Mouse (Mus musculus) kidney, embryonic 16.5 days (tissue): ENCODE results near the gene Rbfox1. TPM values are rescaled to one million over a fixed set of nuclear protein-coding genes. Genes with fewer than 3 reads are reported as not detected.

Experiments
- ATAC-seq: fragments of 200-750 bp; cut with Nextera tagmentation; 2 replicates; pipeline ENCODE4 v1.8.0; 2017; ENCODE audit warnings: moderate TSS enrichment; ENCODE audit not compliant: low FRiP score, low TSS enrichment
- H3K27ac ChIP-seq: fragments of 300-500 bp; sonication (generic); 2 replicates; pipeline ENCODE4 v1.5.1; 2014; ENCODE audit warnings: low read length
- H3K27me3 ChIP-seq: fragments of 300-500 bp; sonication (generic); 2 replicates; pipeline ENCODE4 v1.6.1; 2014; ENCODE audit warnings: low read length, control low read depth, mixed read lengths; ENCODE audit not compliant: insufficient read depth
- H3K36me3 ChIP-seq: fragments of 300-500 bp; sonication (generic); 2 replicates; pipeline ENCODE4 v1.6.1; 2014; ENCODE audit warnings: low read length, control low read depth, mixed read lengths; ENCODE audit not compliant: insufficient read depth
- H3K4me1 ChIP-seq: fragments of 300-500 bp; sonication (generic); 2 replicates; pipeline ENCODE4 v1.6.1; 2014; ENCODE audit warnings: low read length, control low read depth, mixed read lengths; ENCODE audit not compliant: insufficient read depth
- H3K4me2 ChIP-seq: fragments of 300-500 bp; sonication (generic); replicated peaks from 2 replicates; pipeline ENCODE4 v1.6.1; 2014; ENCODE audit warnings: low read depth, low read length
- H3K4me3 ChIP-seq: fragments of 300-500 bp; sonication (generic); 2 replicates; pipeline ENCODE4 v1.5.1; 2014; ENCODE audit warnings: mild to moderate bottlenecking, low read length
- H3K9ac ChIP-seq: fragments of 300-500 bp; sonication (generic); replicated peaks from 2 replicates; pipeline ENCODE4 v1.6.1; 2014; ENCODE audit warnings: low read length
- H3K9me3 ChIP-seq: fragments of 300-500 bp; sonication (generic); 2 replicates; pipeline ENCODE4 v1.6.1; 2016; ENCODE audit warnings: low read length, control low read depth
- WGBS: fragments of 180-500 bp; shearing (Covaris S2); extraction: QIAGEN DNeasy Blood & Tissue Kit; methylation state at CpG from one replicate; pipeline ENCODE4 v1.1.7; 2014; 5-methylcytosine and 5-hydroxymethylcytosine counted together
- polyA plus RNA-seq: library from polyadenylated mRNA; unstranded; fragments of >200 nt; fragmentation: Nextera tagmentation; extraction: Ambion mirVana; gene quantifications from 2 replicates; pipeline ENCODE4 v1.2.1, GENCODE M21; 2015

The Rbfox1 gene
- polyA plus RNA-seq, 1 experiment from 2014 or later, result 5.4 TPM

DNA sequence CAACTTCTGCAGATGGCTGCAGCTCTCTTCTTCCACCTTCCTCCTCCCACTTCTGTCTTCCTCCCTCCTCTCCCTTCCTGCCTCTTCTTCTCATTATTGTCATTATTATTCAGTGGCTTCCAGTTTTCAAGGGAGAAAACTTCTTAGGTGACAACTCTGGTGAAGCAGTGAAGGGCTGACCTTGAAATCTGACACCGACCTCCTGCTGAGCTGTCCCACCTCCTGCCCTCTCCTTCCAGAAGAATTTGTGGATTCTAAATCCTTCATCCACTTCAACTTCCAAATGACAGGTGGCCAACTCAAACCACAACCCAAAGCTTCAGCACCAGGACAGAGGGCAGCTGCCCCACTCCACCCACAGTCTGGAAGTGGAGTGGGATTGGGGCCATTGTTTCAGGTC, 134.2 kb downstream of the Rbfox1 start:
- Histone ChIP-seq H3K9me3 (no peaks in the 10 kb centered on the region), H3K9ac (no peak overlapping the region), H3K36me3 (no peaks in the 10 kb centered on the region), H3K27me3 (no peaks in the 10 kb centered on the region), H3K27ac (no peak overlapping the region), H3K4me1 (no peaks in the 10 kb centered on the region), H3K4me3 (no peak overlapping the region), H3K4me2 (no peak overlapping the region)
- ATAC-seq, result no peak
- 30% methylated on average over 1 of the region's 1 CpGs for WGBS

DNA sequence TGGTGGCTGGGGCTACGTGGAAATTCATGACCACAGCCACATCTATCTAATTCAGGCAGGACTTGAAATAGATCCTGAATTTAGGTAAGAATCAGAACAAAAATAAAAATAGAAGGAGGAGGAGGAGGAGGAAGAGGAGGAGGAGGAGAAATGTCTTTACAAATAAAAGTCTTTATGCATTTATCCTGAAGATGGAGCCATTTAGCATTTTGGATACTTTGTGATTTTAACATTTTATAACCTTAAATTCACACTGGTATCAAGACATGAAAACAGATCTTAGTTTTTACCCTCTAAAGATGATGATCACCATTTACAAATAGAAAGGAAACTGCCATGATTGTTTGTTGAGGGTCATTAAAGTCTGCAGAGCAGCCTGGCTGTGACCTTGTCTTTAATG, 146.1 kb downstream of the Rbfox1 start:
- 81% methylated on average over 1 of the region's 1 CpGs for WGBS
- no peaks in the 10 kb centered on the region for H3K36me3 ChIP-seq
- no peak overlapping the region for H3K4me3 ChIP-seq
- H3K4me1 ChIP-seq, result no peaks in the 10 kb centered on the region
- no peak overlapping the region for H3K4me2 ChIP-seq
- no peak for ATAC-seq
- no peaks in the 10 kb centered on the region for H3K27me3 ChIP-seq
- H3K9me3 ChIP-seq, result no peaks in the 10 kb centered on the region
- H3K27ac ChIP-seq, result no peak overlapping the region
- H3K9ac ChIP-seq, result no peak overlapping the region

DNA sequence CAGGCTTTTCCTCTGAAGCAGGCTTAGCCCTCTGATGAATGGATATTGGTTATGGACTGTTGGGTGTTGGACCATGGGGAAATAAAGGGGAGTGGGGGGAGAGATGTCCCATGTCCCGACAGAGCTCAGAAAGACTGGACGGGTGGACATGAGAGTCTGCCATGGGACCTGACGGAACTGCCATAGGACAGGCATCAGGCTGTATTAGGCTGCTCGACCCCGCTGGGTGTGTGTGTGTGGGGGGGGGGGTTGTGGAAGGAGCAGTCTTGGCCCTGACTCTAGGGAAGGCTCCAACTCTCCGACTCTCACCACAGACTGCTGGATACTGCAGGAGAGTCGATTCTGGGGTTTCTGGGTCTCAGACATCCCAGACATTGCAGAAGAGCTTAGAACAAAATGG, 147.4 kb downstream of the Rbfox1 start:
- Histone ChIP-seq H3K36me3 (no peaks in the 10 kb centered on the region), H3K4me1 (no peaks in the 10 kb centered on the region)
- 91% methylated on average over 7 of the region's 7 CpGs for WGBS

DNA sequence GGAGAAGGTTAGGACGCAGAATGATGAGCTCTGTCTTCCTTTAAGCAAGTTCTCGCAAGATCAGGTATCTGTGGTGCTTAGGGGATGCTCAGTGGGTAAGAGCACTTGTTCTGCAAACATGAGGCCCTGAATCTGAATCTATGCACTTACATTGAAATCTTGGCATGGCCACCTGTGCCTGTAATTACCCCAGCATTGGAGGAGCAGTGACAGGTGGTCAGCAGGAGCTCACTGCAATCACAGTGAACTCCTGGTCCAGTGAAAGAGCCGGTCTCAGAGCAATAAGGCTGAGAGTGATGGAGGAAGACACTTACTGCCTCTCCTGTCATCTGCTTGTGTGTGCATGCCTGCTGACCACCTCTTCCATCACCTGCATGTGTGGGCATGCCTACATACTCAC, 149.7 kb downstream of the Rbfox1 start:
- Histone ChIP-seq H3K9me3 (no peaks in the 10 kb centered on the region), H3K4me3 (no peak overlapping the region), H3K4me1 (no peaks in the 10 kb centered on the region), H3K36me3 (no peaks in the 10 kb centered on the region), H3K27ac (no peak overlapping the region), H3K9ac (no peak overlapping the region), H3K27me3 (no peaks in the 10 kb centered on the region), H3K4me2 (no peak overlapping the region)
- 77% methylated on average over 3 of the region's 3 CpGs for WGBS
- no peak for ATAC-seq

More for the DNA sequence above, 147.4 kb downstream of the Rbfox1 start:
- Histone ChIP-seq H3K9ac (no peak overlapping the region), H3K27me3 (no peaks in the 10 kb centered on the region), H3K27ac (no peak overlapping the region), H3K4me3 (no peak overlapping the region), H3K9me3 (no peaks in the 10 kb centered on the region), H3K4me2 (no peak overlapping the region)
- ATAC-seq, result no peak

- H3K4me2 ChIP-seq, result no peak overlapping the region
- WGBS, result 84% methylated on average over 7 of the region's 7 CpGs
- H3K4me1 ChIP-seq, result no peaks in the 10 kb centered on the region
- no peak overlapping the region for H3K27ac ChIP-seq
- H3K36me3 ChIP-seq, result no peaks in the 10 kb centered on the region
- H3K4me3 ChIP-seq, result no peak overlapping the region
- no peaks in the 10 kb centered on the region for H3K27me3 ChIP-seq
- H3K9me3 ChIP-seq, result no peaks in the 10 kb centered on the region
- H3K9ac ChIP-seq, result no peak overlapping the region
- ATAC-seq, result no peak
Observed at GRCm38 (mm10) chr16:6037009-6037408, 151.9 kb downstream of the Rbfox1 start.

DNA sequence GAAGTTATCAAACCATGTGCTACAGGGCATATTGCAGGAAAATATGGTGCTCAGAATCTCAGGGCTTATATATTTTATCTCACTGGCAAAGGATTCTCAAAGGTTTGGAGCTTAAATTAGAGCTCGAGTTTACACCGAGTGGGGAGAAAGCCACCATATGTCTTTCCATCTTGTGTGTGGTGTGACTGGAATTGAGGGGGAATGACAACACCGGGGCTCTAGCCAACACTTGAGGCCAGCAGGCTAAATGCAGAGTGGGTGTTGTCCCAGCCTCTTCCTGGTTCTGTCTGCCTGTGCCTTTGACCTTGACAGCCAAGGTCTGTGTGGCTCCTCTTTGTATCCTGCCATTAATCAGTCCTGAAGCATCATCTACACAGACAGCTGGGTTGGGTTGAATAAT, 157.6 kb downstream of the Rbfox1 start:
- Histone ChIP-seq H3K9me3 (no peaks in the 10 kb centered on the region), H3K27me3 (no peaks in the 10 kb centered on the region), H3K4me2 (no peak overlapping the region), H3K36me3 (no peaks in the 10 kb centered on the region), H3K27ac (no peak overlapping the region), H3K9ac (no peak overlapping the region), H3K4me3 (no peak overlapping the region), H3K4me1 (no peaks in the 10 kb centered on the region)
- 65% methylated on average over 3 of the region's 3 CpGs for WGBS
- ATAC-seq, result no peak

GRCm38 (mm10) chr16:6048601-6049000, 163.4 kb downstream of the Rbfox1 start:
- Histone ChIP-seq H3K4me2 (no peak overlapping the region), H3K4me1 (no peaks in the 10 kb centered on the region), H3K27ac (no peak overlapping the region), H3K9ac (no peak overlapping the region), H3K36me3 (no peaks in the 10 kb centered on the region), H3K4me3 (no peak overlapping the region), H3K9me3 (no peaks in the 10 kb centered on the region), H3K27me3 (no peaks in the 10 kb centered on the region)
- ATAC-seq, result no peak
- WGBS, result 82% methylated on average over 1 of the region's 1 CpGs

DNA sequence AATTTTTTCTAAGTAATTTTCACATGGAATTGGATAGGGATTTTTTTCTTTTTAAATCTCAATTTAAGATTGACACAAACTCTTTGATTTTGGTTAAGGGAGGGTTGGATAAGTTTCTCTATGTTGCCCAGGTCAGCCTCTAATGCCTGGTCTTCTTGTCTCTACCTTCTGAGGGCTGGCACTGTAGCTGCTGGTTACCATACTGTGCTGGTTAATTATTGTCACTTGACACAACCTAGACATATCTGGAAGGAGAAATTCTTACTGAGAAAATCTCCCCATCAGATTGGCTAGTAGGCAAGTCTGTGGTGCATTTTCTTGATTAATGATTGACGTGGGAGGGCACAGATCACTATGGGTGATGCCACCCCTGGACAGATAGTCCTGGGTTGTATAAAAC, 177.3 kb downstream of the Rbfox1 start:
- 81% methylated on average over 1 of the region's 1 CpGs for WGBS
- 0 out of 2 replicates have a peak, but pooled peaks have one; percentile 75 for ATAC-seq
- H3K27me3 ChIP-seq, result no peaks in the 10 kb centered on the region
- H3K36me3 ChIP-seq, result no peaks in the 10 kb centered on the region
- no peak overlapping the region for H3K9ac ChIP-seq
- no peak overlapping the region for H3K4me3 ChIP-seq
- H3K9me3 ChIP-seq, result no peaks in the 10 kb centered on the region
- no peak overlapping the region for H3K27ac ChIP-seq
- no peaks in the 10 kb centered on the region for H3K4me1 ChIP-seq
- H3K4me2 ChIP-seq, result no peak overlapping the region

DNA sequence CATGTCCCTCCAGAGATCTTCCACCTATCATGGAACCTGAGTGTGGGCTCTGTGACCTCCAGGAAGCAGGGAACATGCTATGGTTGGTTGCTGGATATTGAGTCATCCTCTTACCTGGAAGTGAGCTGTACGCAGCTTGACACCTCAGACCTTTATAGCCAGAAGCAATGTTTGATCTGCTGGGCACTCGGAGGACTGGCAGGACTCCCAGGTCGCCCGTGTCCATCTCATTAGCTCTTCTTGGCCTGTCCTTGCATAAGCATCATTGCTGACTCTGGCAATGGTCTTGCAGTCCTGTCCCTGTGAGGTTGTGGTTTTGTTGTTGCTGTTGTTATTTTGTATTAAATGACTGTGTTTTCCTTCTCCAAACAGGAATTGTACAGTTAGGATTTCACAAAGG, 180.3 kb downstream of the Rbfox1 start:
- Histone ChIP-seq H3K4me3 (no peak overlapping the region), H3K9ac (no peak overlapping the region), H3K4me2 (no peak overlapping the region), H3K9me3 (no peaks in the 10 kb centered on the region), H3K36me3 (no peaks in the 10 kb centered on the region), H3K27me3 (no peaks in the 10 kb centered on the region), H3K4me1 (no peaks in the 10 kb centered on the region), H3K27ac (no peak overlapping the region)
- ATAC-seq, result no peak
- WGBS, result 81% methylated on average over 4 of the region's 4 CpGs

- no peak overlapping the region for H3K4me3 ChIP-seq
- H3K36me3 ChIP-seq, result no peaks in the 10 kb centered on the region
- no peaks in the 10 kb centered on the region for H3K27me3 ChIP-seq
- H3K9ac ChIP-seq, result no peak overlapping the region
- H3K9me3 ChIP-seq, result no peaks in the 10 kb centered on the region
- no peaks in the 10 kb centered on the region for H3K4me1 ChIP-seq
- H3K4me2 ChIP-seq, result no peak overlapping the region
- 72% methylated on average over 10 of the region's 10 CpGs for WGBS
- no peak overlapping the region for H3K27ac ChIP-seq
- ATAC-seq, result no peak
Observed at GRCm38 (mm10) chr16:6075442-6076050, 190.4 kb downstream of the Rbfox1 start.
